Mouse (Mus musculus): Measurements from ENCODE around the gene Timm44. TPM values are rescaled to one million over a fixed set of nuclear protein-coding genes. Genes with fewer than 3 reads are reported as not detected.

Gene Timm44
- polyA plus RNA-seq, 1 experiment from 2014 or later, result 41.5 TPM

- H3K9ac ChIP-seq, result peak within 1 kb of the TSS; percentile 46; the same call in 1 of the 2 replicates
- 80% methylated on average over 15 of the region's 15 CpGs for WGBS
Measured at GRCm38 (mm10) chr8:4247951-4248540, 27.7 kb downstream of the Timm44 start, which contains the start of gene Tgfbr3l. Gene Tgfbr3l, plus strand, starts transcription at chr8:4248214.

DNA sequence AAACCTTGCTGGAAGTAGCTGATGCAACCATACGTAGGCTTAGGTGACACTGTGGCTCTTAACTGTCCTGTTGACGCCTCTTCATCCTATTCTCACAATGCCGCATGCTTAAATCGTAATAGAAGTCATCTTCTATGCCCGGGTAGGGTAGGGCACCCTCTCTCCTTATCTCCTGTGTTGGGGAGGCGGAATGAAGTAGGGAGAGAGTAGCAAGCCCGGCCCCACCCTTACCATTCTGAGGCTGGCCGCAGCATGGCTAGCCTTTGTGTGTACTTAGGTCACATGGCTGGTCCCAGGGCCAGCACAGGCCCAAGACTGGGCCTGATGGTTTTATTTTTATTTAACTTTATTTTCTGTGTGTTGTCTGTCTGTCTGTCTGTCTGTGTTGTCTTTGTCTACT lies 28.5 kb downstream of the Timm44 start:
- Histone ChIP-seq H3K4me2 (no peak overlapping the region), H3K27me3 (peaks cover 22% of the 10 kb centered on the region), H3K9ac (no peak overlapping the region), H3K9me3 (no peaks in the 10 kb centered on the region), H3K4me3 (no peak overlapping the region), H3K4me1 (replicated peaks) (peaks cover 28% of the 10 kb centered on the region), H3K27ac (no peak overlapping the region), H3K36me3 (peaks cover 71% of the 10 kb centered on the region)
- ATAC-seq (ENCODE audit: low FRiP score), result no peak
- WGBS, result 95% methylated on average over 8 of the region's 8 CpGs

More at GRCm38 (mm10) chr8:4247951-4248540, 27.7 kb downstream of the Timm44 start, which contains the start of gene Tgfbr3l:
- no peak for ATAC-seq (ENCODE audit: low FRiP score)
- Histone ChIP-seq H3K4me1 (replicated peaks) (peaks cover 29% of the 10 kb centered on the region), H3K4me3 (no peak within 1 kb of the TSS), H3K36me3 (peaks cover 63% of the 10 kb centered on the region), H3K4me2 (no peak within 1 kb of the TSS), H3K9me3 (no peaks in the 10 kb centered on the region), H3K27me3 (peaks cover 22% of the 10 kb centered on the region), H3K27ac (no peak within 1 kb of the TSS)

DNA sequence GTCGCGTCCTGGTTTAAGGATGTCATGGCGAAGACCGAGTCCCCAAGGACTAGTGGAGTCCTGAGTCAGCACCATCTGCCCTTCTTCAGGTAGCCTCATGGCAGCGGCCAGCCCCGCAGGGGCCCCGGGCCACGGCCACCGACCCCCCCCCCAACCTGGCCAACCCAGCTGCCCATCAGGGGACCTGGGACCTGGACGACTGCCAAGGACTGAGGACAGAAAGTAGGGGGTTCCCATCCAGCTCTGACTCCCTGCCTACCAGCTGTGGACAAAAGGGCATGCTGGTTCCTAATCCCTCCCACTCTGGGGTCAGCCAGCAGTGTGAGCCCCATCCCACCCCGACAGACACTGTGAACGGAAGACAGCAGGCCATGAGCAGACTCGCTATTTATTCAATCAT lies 30.0 kb downstream of the Timm44 start:
- Histone ChIP-seq H3K4me2 (no peak overlapping the region), H3K27ac (no peak overlapping the region), H3K9ac (no peak overlapping the region), H3K4me3 (no peak overlapping the region), H3K27me3 (peaks cover 22% of the 10 kb centered on the region), H3K4me1 (replicated peaks) (peaks cover 35% of the 10 kb centered on the region), H3K9me3 (no peaks in the 10 kb centered on the region), H3K36me3 (peaks cover 86% of the 10 kb centered on the region)
- ATAC-seq (ENCODE audit: low FRiP score), result no peak
- 87% methylated on average over 13 of the region's 13 CpGs for WGBS

- H3K4me1 ChIP-seq (replicated peaks), result peaks cover 35% of the 10 kb centered on the region
- ATAC-seq (ENCODE audit: low FRiP score), result no peak
- WGBS, result 96% methylated on average over 5 of the region's 5 CpGs
- H3K27me3 ChIP-seq, result peaks cover 22% of the 10 kb centered on the region
- no peak overlapping the region for H3K27ac ChIP-seq
- no peak overlapping the region for H3K4me2 ChIP-seq
- H3K9me3 ChIP-seq, result no peaks in the 10 kb centered on the region
- no peak overlapping the region for H3K9ac ChIP-seq
- H3K4me3 ChIP-seq, result no peak overlapping the region
- peaks cover 87% of the 10 kb centered on the region for H3K36me3 ChIP-seq
Measured at GRCm38 (mm10) chr8:4245061-4245460, 30.7 kb downstream of the Timm44 start.

- WGBS, result 15% methylated on average over 19 of the region's 19 CpGs
Measured at GRCm38 (mm10) chr8:4239193-4239890, 36.4 kb downstream of the Timm44 start.

GRCm38 (mm10) chr8:4238434-4239192 lies 37.1 kb downstream of the Timm44 start, which contains the start of the genes Map2k7 and Gm49320:
Gene Map2k7, plus strand, starts transcription at chr8:4238740.
Gene Gm49320, plus strand, starts transcription at chr8:4238865.
- Histone ChIP-seq H3K27me3 (peaks cover 14% of the 10 kb centered on the region), H3K36me3 (peaks cover 30% of the 10 kb centered on the region), H3K9me3 (no peaks in the 10 kb centered on the region), H3K4me1 (replicated peaks) (peaks cover 38% of the 10 kb centered on the region), H3K4me3 (peak within 1 kb of the TSS; percentile 77), H3K4me2 (peak within 1 kb of the TSS; percentile 95), H3K27ac (peak within 1 kb of the TSS; percentile 95), H3K9ac (peak within 1 kb of the TSS; percentile 81)
- under 1% methylated on average over 59 of the region's 71 CpGs for WGBS
- peak; percentile 95 for ATAC-seq (ENCODE audit: low FRiP score)

More at GRCm38 (mm10) chr8:4239193-4239890, 36.4 kb downstream of the Timm44 start:
- no peak; the same call in 1 of the 2 replicates for ATAC-seq (ENCODE audit: low FRiP score)
- Histone ChIP-seq H3K4me1 (replicated peaks) (peaks cover 38% of the 10 kb centered on the region), H3K9me3 (no peaks in the 10 kb centered on the region), H3K4me3 (peak overlapping the region; percentile 77), H3K9ac (peak overlapping the region; percentile 81), H3K36me3 (peaks cover 37% of the 10 kb centered on the region), H3K27ac (peak overlapping the region; percentile 94), H3K4me2 (peak overlapping the region; percentile 95), H3K27me3 (peaks cover 14% of the 10 kb centered on the region)

DNA sequence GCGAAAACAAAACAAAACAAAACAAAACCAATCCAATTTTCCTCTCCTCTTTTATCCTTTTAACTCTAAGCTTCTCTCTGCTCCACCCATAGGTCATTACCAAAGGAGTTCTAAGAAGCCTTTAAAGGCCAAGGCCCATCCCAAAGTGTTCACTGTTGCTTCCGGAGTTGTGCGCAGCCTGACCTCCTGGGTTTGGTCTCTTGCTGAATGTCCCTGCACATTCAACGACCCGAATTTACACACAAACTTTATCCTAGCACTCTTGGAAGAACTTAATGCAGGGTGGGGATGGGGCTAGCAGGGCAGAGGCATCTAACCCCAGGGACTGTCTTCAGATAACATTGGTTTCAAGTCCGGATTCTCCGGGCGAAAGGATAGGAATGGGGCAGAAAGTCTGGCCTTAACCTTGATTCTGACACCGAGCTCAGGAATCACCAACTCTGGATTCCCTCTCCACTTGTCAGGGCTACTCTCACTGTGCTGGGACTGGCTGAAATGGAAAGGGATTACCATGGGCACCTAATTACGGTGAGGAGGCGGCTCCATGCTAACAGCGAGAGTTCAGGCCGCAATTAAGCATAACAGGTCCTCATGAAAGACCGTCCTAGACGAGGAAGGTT lies 37.8 kb downstream of the Timm44 start:
- no peak for ATAC-seq (ENCODE audit: low FRiP score)

GRCm38 (mm10) chr8:4230612-4231351 lies 44.9 kb downstream of the Timm44 start:
- no peaks in the 10 kb centered on the region for H3K9me3 ChIP-seq
- no peak for ATAC-seq (ENCODE audit: low FRiP score)

More for the DNA sequence above, 37.8 kb downstream of the Timm44 start:
- Histone ChIP-seq H3K9ac (peak overlapping the region; percentile 81), H3K27me3 (peaks cover 14% of the 10 kb centered on the region), H3K27ac (peak overlapping the region; percentile 95), H3K36me3 (peaks cover 23% of the 10 kb centered on the region), H3K9me3 (no peaks in the 10 kb centered on the region), H3K4me1 (replicated peaks) (peaks cover 38% of the 10 kb centered on the region), H3K4me2 (peak overlapping the region; percentile 69), H3K4me3 (peak overlapping the region; percentile 77)
- whole genome bisulfite sequencing, result 18% methylated on average over 15 of the region's 15 CpGs

GRCm38 (mm10) chr8:4229784-4230183 lies 45.9 kb downstream of the Timm44 start:
- 80% methylated on average over 5 of the region's 5 CpGs for WGBS
- Histone ChIP-seq H3K4me1 (replicated peaks) (peaks cover 6% of the 10 kb centered on the region; the same call in 1 of the 2 replicates), H3K9ac (no peak overlapping the region), H3K36me3 (no peaks in the 10 kb centered on the region), H3K9me3 (no peaks in the 10 kb centered on the region), H3K4me3 (no peak overlapping the region), H3K27ac (no peak overlapping the region), H3K4me2 (no peak overlapping the region), H3K27me3 (peaks cover 45% of the 10 kb centered on the region)
- no peak for ATAC-seq (ENCODE audit: low FRiP score)

More at GRCm38 (mm10) chr8:4230612-4231351, 44.9 kb downstream of the Timm44 start:
- Histone ChIP-seq H3K4me1 (replicated peaks) (peaks cover 6% of the 10 kb centered on the region; the same call in 1 of the 2 replicates), H3K4me2 (no peak overlapping the region), H3K9ac (no peak overlapping the region), H3K4me3 (no peak overlapping the region), H3K36me3 (no peaks in the 10 kb centered on the region), H3K27me3 (peaks cover 47% of the 10 kb centered on the region), H3K27ac (no peak overlapping the region)
- WGBS, result 68% methylated on average over 10 of the region's 10 CpGs

GRCm38 (mm10) chr8:4227919-4228318 lies 47.8 kb downstream of the Timm44 start:
- H3K36me3 ChIP-seq, result no peaks in the 10 kb centered on the region
- H3K27me3 ChIP-seq, result peaks cover 51% of the 10 kb centered on the region
- no peaks in the 10 kb centered on the region for H3K9me3 ChIP-seq
- 98% methylated on average over 4 of the region's 4 CpGs for WGBS
- ATAC-seq (ENCODE audit: low FRiP score), result no peak
- H3K4me2 ChIP-seq, result no peak overlapping the region
- no peak overlapping the region for H3K4me3 ChIP-seq
- H3K4me1 ChIP-seq (replicated peaks), result peaks cover 6% of the 10 kb centered on the region; the same call in 1 of the 2 replicates
- no peak overlapping the region for H3K9ac ChIP-seq
- no peak overlapping the region for H3K27ac ChIP-seq

GRCm38 (mm10) chr8:4226739-4227347 lies 48.9 kb downstream of the Timm44 start, which contains the start of gene Lrrc8e:
Gene Lrrc8e, plus strand, starts transcription at chr8:4226827.
- ATAC-seq (ENCODE audit: low FRiP score), result 0 out of 2 replicates have a peak, but pooled peaks have one; percentile 28
- H3K4me3 ChIP-seq, result peak within 1 kb of the TSS; percentile 12; the same call in 1 of the 2 replicates
- H3K4me1 ChIP-seq (replicated peaks), result peaks cover 6% of the 10 kb centered on the region; the same call in 1 of the 2 replicates
- no peak within 1 kb of the TSS for H3K27ac ChIP-seq
- peaks cover 51% of the 10 kb centered on the region for H3K27me3 ChIP-seq
- no peaks in the 10 kb centered on the region for H3K36me3 ChIP-seq
- peak within 1 kb of the TSS; percentile 41 for H3K4me2 ChIP-seq
- H3K9me3 ChIP-seq, result no peaks in the 10 kb centered on the region
- H3K9ac ChIP-seq, result peak within 1 kb of the TSS; percentile 53; the same call in 1 of the 2 replicates
- WGBS, result 5% methylated on average over 33 of the region's 33 CpGs
